Mouse (Mus musculus): ENCODE results near the gene Bbs2. TPM values are rescaled to one million over a fixed set of nuclear protein-coding genes. Genes with fewer than 3 reads are reported as not detected.
A peak's percentile ranks its signal among the peaks of the same experiment; 100 is the strongest.

Bbs2 gene
- polyA plus RNA-seq, 1 experiment: not detected

DNA sequence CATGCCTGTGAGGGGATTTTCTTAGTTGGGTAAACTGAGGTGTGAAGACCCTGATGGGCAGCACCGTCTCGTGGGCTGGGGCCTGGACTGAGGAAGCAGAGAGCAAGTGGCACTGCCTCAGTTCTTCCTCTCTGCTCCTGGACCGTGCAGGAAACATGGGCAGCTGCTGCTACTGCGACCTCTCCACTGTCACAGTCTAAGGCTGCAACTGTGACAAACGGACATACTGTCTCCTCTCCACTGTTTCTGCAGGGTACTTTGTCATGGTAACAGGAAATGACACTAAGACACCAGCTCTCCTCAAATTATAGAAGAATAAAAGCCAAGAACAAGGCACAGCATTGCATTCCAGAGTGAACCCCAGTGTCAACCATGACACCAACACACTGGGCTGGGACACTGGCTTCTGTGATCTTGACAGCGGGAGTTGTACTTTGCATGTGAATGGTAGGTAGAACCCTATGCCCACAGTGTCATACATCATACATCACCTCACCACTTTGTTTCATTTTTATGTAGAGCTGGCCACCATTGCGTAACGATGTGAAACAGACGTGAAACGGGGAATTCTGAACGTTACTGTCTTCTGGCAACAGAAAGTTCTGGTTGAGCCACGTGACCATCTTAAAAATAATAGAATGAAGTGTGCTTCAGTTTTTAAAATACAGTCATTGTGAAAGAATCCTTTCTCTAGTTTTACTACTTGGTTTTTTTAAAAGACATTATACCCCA is 22.1 kb downstream of the Bbs2 start:
- Histone ChIP-seq H3K27ac (ENCODE audit: insufficient read depth, low read depth, low read length) (no peak overlapping the region), H3K4me3 (ENCODE audit: insufficient read depth, low read depth, low read length) (no peak overlapping the region), H3K4me1 (ENCODE audit: control insufficient read depth, insufficient read depth, low read length) (no peaks in the 10 kb centered on the region)
- TF ChIP-seq POLR2A (IDR thresholded peaks at IDR 0.05; ENCODE audit: insufficient read depth, low read depth, low read length): no peak
- no peak for TF ChIP-seq CTCF (IDR thresholded peaks at IDR 0.05; ENCODE audit: insufficient read depth, low read depth, low read length)
- WGBS: 88% methylated on average over 12 of the region's 12 CpGs

DNA sequence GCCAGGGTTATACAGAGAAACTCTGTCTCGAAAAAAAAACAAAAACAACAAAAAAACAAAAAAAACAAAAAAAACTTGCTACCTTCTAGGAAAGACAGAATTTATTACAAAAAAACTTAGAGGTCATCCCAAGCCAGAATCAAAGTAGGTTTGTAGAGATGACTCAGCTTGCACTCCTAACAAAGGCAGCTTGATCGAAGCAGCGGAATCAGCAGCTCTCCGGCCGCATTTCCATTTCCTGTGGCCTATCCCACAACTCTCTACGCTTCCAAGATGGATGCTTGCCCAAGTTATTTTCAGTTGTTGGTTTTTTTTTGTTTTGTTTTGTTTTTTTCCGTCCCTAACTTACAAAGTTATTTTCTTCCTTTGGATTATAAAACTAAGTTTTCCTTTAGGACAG is 29.9 kb downstream of the Bbs2 start:
- WGBS: 89% methylated on average over 7 of the region's 7 CpGs
- Histone ChIP-seq H3K4me1 (ENCODE audit: control insufficient read depth, insufficient read depth, low read length) (no peaks in the 10 kb centered on the region; the same call in 1 of the 2 replicates), H3K4me3 (ENCODE audit: insufficient read depth, low read depth, low read length) (no peak overlapping the region), H3K27ac (ENCODE audit: insufficient read depth, low read depth, low read length) (no peak overlapping the region)
- TF ChIP-seq POLR2A (IDR thresholded peaks at IDR 0.05; ENCODE audit: insufficient read depth, low read depth, low read length) (no peak), CTCF (IDR thresholded peaks at IDR 0.05; ENCODE audit: insufficient read depth, low read depth, low read length) (no peak)

DNA sequence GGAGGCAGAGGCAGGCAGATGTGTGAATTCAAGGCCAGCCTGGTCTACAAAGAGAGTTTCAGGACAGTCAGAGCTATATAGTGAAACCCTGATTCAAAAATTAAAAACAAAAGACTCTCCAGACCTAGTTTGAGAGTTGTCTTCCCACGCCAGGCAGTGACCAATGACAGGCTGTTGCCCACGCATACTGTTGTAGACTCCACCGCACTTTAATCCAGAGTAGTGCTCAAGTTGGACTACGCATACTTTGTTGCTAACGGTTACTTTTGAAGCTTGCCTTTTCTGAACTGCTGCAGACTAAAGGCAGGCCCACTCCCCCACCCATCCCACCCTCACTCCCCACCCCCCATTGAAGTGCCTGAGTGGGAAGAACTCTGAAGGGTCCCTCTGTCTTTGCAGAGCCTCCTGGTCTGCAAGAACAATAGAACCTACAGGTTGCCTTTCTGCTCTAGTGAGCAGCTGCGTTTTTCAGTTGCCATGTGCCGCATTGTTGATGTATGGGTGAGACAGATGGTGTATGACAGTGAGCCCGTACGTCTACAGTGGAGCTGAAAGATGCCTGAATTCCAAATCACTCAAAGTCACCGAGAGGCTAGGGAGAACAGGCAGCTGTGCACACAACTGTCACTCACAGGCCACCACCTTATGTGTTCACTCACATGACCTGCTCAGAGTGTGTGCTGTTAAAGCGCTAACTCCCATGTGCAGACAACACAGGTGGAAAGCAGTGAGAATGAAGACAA is 32.4 kb downstream of the Bbs2 start:
- TF ChIP-seq CTCF (IDR thresholded peaks at IDR 0.05; ENCODE audit: insufficient read depth, low read depth, low read length) (no peak), POLR2A (IDR thresholded peaks at IDR 0.05; ENCODE audit: insufficient read depth, low read depth, low read length) (no peak)
- Histone ChIP-seq H3K4me1 (ENCODE audit: control insufficient read depth, insufficient read depth, low read length) (no peaks in the 10 kb centered on the region; the same call in 1 of the 2 replicates), H3K4me3 (ENCODE audit: insufficient read depth, low read depth, low read length) (no peak overlapping the region), H3K27ac (ENCODE audit: insufficient read depth, low read depth, low read length) (no peak overlapping the region)
- 57% methylated on average over 11 of the region's 11 CpGs for WGBS

DNA sequence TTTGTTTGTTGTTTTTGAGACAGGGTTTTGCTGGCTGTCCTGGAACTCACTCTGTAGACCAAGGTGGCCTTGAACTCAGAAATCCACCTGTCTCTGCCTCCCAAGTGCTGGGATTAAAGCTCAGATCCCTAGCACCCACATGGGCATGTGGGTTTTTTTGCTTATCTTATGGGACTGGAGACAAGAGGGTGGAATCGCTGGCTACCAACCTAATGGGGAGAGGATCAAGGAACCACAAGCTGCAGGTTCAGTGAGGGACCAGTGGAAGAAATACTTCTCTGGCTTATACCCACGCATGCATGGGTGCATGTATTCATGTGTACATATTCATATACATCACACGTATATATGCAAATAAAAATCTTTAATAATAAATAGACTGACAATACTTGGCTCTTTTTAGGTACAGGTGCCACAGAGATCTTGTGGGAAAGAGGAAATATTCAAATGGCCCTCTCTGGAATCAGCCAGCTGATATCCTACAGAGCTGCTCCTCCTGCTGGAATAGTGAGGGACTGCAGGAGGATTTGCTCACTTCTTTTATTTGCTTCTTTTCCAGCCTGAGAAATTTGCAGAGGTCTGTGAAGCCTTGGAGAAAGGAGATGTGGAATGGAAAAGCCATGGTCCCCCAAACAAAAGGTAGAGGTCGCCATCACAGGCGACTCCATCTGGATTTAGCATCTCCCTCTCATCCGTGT is 41.4 kb downstream of the Bbs2 start:
- Histone ChIP-seq H3K4me3 (ENCODE audit: insufficient read depth, low read depth, low read length) (no peak overlapping the region), H3K27ac (ENCODE audit: insufficient read depth, low read depth, low read length) (no peak overlapping the region), H3K4me1 (ENCODE audit: control insufficient read depth, insufficient read depth, low read length) (no peaks in the 10 kb centered on the region)
- TF ChIP-seq POLR2A (IDR thresholded peaks at IDR 0.05; ENCODE audit: insufficient read depth, low read depth, low read length): no peak
- TF ChIP-seq CTCF (IDR thresholded peaks at IDR 0.05; ENCODE audit: insufficient read depth, low read depth, low read length): no peak
- WGBS: 62% methylated on average over 6 of the region's 6 CpGs

DNA sequence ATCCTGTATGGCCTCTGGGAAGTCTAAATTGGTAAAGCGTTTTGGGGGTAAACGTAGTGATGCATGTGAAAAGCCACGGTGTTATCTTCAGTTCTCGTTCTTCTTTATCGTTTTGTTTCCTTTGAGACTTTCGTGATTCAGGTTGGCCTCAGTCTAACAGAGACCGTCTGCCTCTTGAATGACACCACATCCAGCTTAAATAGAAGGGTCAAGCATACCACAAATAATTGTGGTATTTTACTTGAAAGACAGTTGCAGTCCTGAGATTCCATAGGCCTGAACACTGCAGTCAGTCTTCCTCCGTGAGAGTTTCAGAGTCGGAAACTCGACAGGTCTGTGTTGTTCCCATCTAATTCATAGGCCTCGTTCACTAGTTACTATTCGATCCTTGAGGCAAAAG is 46.0 kb downstream of the Bbs2 start:
- no peak overlapping the region for H3K4me3 ChIP-seq (ENCODE audit: insufficient read depth, low read depth, low read length)
- TF ChIP-seq CTCF (IDR thresholded peaks at IDR 0.05; ENCODE audit: insufficient read depth, low read depth, low read length) (no peak), POLR2A (IDR thresholded peaks at IDR 0.05; ENCODE audit: insufficient read depth, low read depth, low read length) (no peak)
- H3K4me1 ChIP-seq (ENCODE audit: control insufficient read depth, insufficient read depth, low read length): no peaks in the 10 kb centered on the region
- WGBS: 93% methylated on average over 12 of the region's 12 CpGs
- no peak overlapping the region for H3K27ac ChIP-seq (ENCODE audit: insufficient read depth, low read depth, low read length)

DNA sequence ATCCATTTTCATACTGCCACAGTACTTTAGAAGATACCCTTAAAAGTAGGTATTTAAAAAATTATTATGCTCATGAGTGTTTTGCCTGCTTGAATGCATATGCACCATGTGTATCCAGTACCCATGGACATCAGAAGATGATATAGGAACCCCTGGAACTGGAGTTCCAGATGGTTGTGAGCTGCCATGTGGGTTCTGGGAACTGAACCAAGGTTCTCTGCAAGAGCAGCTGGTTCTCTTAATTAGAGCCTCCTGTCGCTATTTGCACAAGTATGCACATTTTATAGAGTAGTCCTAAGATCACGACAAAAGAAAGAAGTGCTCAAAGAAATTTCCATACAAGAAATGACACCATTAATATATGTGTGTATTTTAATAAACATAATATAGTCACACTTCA is 50.9 kb downstream of the Bbs2 start:
- no peak overlapping the region for H3K27ac ChIP-seq (ENCODE audit: insufficient read depth, low read depth, low read length)
- WGBS: 54% methylated on average over 2 of the region's 2 CpGs
- TF ChIP-seq CTCF (IDR thresholded peaks at IDR 0.05; ENCODE audit: insufficient read depth, low read depth, low read length) (no peak), POLR2A (IDR thresholded peaks at IDR 0.05; ENCODE audit: insufficient read depth, low read depth, low read length) (no peak)
- H3K4me3 ChIP-seq (ENCODE audit: insufficient read depth, low read depth, low read length): no peak overlapping the region
- no peaks in the 10 kb centered on the region for H3K4me1 ChIP-seq (ENCODE audit: control insufficient read depth, insufficient read depth, low read length)

DNA sequence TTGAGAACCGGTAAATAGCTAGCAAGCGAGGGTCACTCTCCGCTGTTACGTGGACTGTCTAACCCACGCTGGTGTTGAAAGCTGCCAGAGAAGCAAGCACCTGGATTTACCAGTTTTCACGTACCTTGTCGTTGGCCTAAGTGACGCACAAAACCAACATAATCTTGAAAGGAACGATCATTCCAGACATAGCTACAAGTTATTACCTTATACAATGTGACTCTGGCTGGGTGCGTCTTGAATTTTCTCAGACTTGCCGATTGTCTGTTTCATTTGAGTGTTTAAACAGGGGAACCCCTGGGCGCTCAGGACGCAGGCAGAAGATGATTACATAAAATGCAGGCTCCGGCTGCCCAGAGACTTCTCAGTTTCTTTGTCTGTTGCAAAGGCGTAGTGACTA is 60.9 kb downstream of the Bbs2 start:
- TF ChIP-seq CTCF (IDR thresholded peaks at IDR 0.05; ENCODE audit: insufficient read depth, low read depth, low read length) (no peak), POLR2A (IDR thresholded peaks at IDR 0.05; ENCODE audit: insufficient read depth, low read depth, low read length) (no peak)
- Histone ChIP-seq H3K27ac (ENCODE audit: insufficient read depth, low read depth, low read length) (no peak overlapping the region), H3K4me1 (ENCODE audit: control insufficient read depth, insufficient read depth, low read length) (peaks cover 3% of the 10 kb centered on the region), H3K4me3 (ENCODE audit: insufficient read depth, low read depth, low read length) (peak overlapping the region; percentile 90)
- 2% methylated on average over 15 of the region's 15 CpGs for WGBS

DNA sequence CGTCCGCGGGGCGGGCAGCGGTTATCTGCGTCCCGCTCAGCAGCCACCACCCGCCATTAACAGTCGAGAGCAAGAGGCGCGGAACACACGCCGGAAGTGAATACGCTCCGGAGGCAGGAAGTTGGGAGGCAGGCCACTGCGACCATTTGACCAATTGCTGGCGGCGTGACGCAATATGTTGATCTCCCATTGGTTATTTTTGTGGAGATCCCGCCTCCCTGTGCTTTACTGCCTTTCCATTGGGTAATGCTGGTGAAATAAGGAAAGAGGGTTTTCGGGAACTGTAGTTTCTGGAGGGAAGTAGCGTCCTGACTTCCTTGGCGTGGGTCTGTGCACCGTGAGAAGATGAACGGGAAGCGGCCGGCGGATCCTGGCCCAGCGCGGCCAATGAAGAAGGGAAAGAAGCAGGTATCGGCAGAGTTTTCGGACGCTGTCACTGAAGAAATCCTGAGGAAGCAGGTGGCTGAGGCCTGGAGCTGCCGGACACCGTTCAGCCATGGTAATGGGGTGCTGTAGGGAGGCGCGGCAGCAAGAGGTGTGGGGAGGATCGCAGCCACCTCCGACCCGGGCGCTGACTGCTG is 61.7 kb downstream of the Bbs2 start, which contains the start of the genes Nudt21 and Ogfod1:
Gene Nudt21 (minus strand): TSS at position 88 of the 581 bp plus-strand sequence.
Gene Ogfod1 (plus strand): TSS at position 255 of the 581 bp plus-strand sequence.
- peak within 1 kb of the TSS; percentile 90 for H3K4me3 ChIP-seq (ENCODE audit: insufficient read depth, low read depth, low read length)
- TF ChIP-seq CTCF (IDR thresholded peaks at IDR 0.05; ENCODE audit: insufficient read depth, low read depth, low read length): no peak
- TF ChIP-seq POLR2A (IDR thresholded peaks at IDR 0.05; ENCODE audit: insufficient read depth, low read depth, low read length): peak; percentile 37; the same call in 1 of the 2 replicates
- H3K27ac ChIP-seq (ENCODE audit: insufficient read depth, low read depth, low read length): 0 out of 2 replicates have a peak within 1 kb of the TSS, but pooled peaks have one; percentile 12
- WGBS: under 1% methylated on average over 41 of the region's 41 CpGs
- H3K4me1 ChIP-seq (ENCODE audit: control insufficient read depth, insufficient read depth, low read length): peaks cover 3% of the 10 kb centered on the region

All from olfactory bulb, adult 2 months (tissue).